Mouse (Mus musculus): ENCODE data around the gene Trak1. TPM values are rescaled to one million over a fixed set of nuclear protein-coding genes. Genes with fewer than 3 reads are reported as not detected.

The Trak1 gene
- total and polyA plus RNA-seq, 3 experiments = 8.2 to 28.6 (median 18.1) TPM

GRCm38 (mm10) chr9:121373107-121373506 lies 75.8 kb downstream of the Trak1 start:
- in situ Hi-C loops (cut with MboI; ENCODE audit: low pct_ligation_motif_present, low pct_unique_long_range_greater_than_20kb, low sequenced_read_pairs) (loop anchor here (5.0 to 10.0 kb wide), 2 partner anchors 81 to 118 kb away; no protein-coding TSS in a partner anchor), dilution Hi-C loops (cut with MboI; ENCODE audit: extremely low pct_ligation_motif_present, extremely low pct_unique_long_range_greater_than_20kb, low sequenced_read_pairs) (no loop called here)
- peaks cover 0 to 48% of the 10 kb centered on the region in 2 experiments for H3K36me3 ChIP-seq (replicated peaks in 1 of 2; ENCODE audit: control insufficient read depth in 1 of 2, insufficient read depth in 1 of 2, low read length in 1 of 2)
- H3K4me2 ChIP-seq (ENCODE audit: insufficient read depth, low read depth, poor library complexity, severe bottlenecking) = no peak overlapping the region
- DNase-seq (ENCODE audit: extremely low read depth) = no peak
- peaks cover 10 to 54% of the 10 kb centered on the region in 2 experiments for H3K4me1 ChIP-seq (ENCODE audit: control insufficient read depth in 1 of 2, insufficient read depth in 2 of 2)
- no peaks in the 10 kb centered on the region for H3K79me2 ChIP-seq (replicated peaks; ENCODE audit: control insufficient read depth, extremely low read depth, insufficient read depth, poor library complexity, severe bottlenecking)
- no peak overlapping the region for H3K9ac ChIP-seq (ENCODE audit: insufficient read depth, low read depth)
- no peak for TF ChIP-seq JUN (IDR thresholded peaks at IDR 0.05; ENCODE audit: insufficient read depth, low read depth, low read length)
- TF ChIP-seq JUND (conservative IDR thresholded peaks at IDR 0.05; ENCODE audit: low read depth, low read length) = no peak
- no peak for TF ChIP-seq MAX (IDR thresholded peaks at IDR 0.05; ENCODE audit: low read length)
- no peak for TF ChIP-seq E2F4 (IDR thresholded peaks at IDR 0.05; ENCODE audit: insufficient replicate concordance, low read depth, low read length)
- TF ChIP-seq UBTF (IDR thresholded peaks at IDR 0.05; ENCODE audit: low read depth, low read length) = no peak
- TF ChIP-seq EP300 (IDR thresholded peaks at IDR 0.05; ENCODE audit: low read length) = no peak
- TF ChIP-seq HCFC1 (IDR thresholded peaks at IDR 0.05; ENCODE audit: low read depth, low read length) = no peak
- no peak for TF ChIP-seq POLR2A (IDR thresholded peaks at IDR 0.05; ENCODE audit: low read depth, low read length)
- TF ChIP-seq KAT2A (IDR thresholded peaks at IDR 0.05; ENCODE audit: insufficient replicate concordance, low read length) = no peak
- TF ChIP-seq NELFE (IDR thresholded peaks at IDR 0.05; ENCODE audit: low read depth, low read length) = no peak
- no peak for TF ChIP-seq GABPA (IDR thresholded peaks at IDR 0.05; ENCODE audit: insufficient replicate concordance, low read depth, low read length)
- H3K27ac ChIP-seq (ENCODE audit: insufficient read depth, low read depth) = no peak overlapping the region
- no peak overlapping the region for H3K4me3 ChIP-seq (replicated peaks in 1 of 3; ENCODE audit: low read depth in 2 of 3, low read length in 2 of 3, poor library complexity in 1 of 3)
- H3K9me3 ChIP-seq (replicated peaks; ENCODE audit: low read length) = no peaks in the 10 kb centered on the region
- H3K27me3 ChIP-seq (replicated peaks) = no peaks in the 10 kb centered on the region

GRCm38 (mm10) chr9:121373512-121373911 lies 76.2 kb downstream of the Trak1 start:
- Histone ChIP-seq H3K36me3 (replicated peaks in 1 of 2; ENCODE audit: control insufficient read depth in 1 of 2, insufficient read depth in 1 of 2, low read length in 1 of 2) (peaks cover 0 to 44% of the 10 kb centered on the region in 2 experiments), H3K27me3 (replicated peaks) (no peaks in the 10 kb centered on the region), H3K27ac (ENCODE audit: insufficient read depth, low read depth) (no peak overlapping the region), H3K4me3 (replicated peaks in 1 of 3; ENCODE audit: low read depth in 2 of 3, low read length in 2 of 3, poor library complexity in 1 of 3) (no peak overlapping the region), H3K79me2 (replicated peaks; ENCODE audit: control insufficient read depth, extremely low read depth, insufficient read depth, poor library complexity, severe bottlenecking) (no peaks in the 10 kb centered on the region), H3K9me3 (replicated peaks; ENCODE audit: low read length) (no peaks in the 10 kb centered on the region), H3K4me1 (ENCODE audit: control insufficient read depth in 1 of 2, insufficient read depth in 2 of 2) (peaks cover 10 to 51% of the 10 kb centered on the region in 2 experiments), H3K9ac (ENCODE audit: insufficient read depth, low read depth) (no peak overlapping the region), H3K4me2 (ENCODE audit: insufficient read depth, low read depth, poor library complexity, severe bottlenecking) (no peak overlapping the region)
- DNase-seq (ENCODE audit: extremely low read depth) = no peak
- in situ Hi-C loops (cut with MboI; ENCODE audit: low pct_ligation_motif_present, low pct_unique_long_range_greater_than_20kb, low sequenced_read_pairs) (loop anchor here (5.0 to 10.0 kb wide), 2 partner anchors 81 to 119 kb away; no protein-coding TSS in a partner anchor), dilution Hi-C loops (cut with MboI; ENCODE audit: extremely low pct_ligation_motif_present, extremely low pct_unique_long_range_greater_than_20kb, low sequenced_read_pairs) (no loop called here)
- no peak for TF ChIP-seq POLR2A (IDR thresholded peaks at IDR 0.05; ENCODE audit: low read depth, low read length)
- no peak for TF ChIP-seq UBTF (IDR thresholded peaks at IDR 0.05; ENCODE audit: low read depth, low read length)
- TF ChIP-seq E2F4 (IDR thresholded peaks at IDR 0.05; ENCODE audit: insufficient replicate concordance, low read depth, low read length) = no peak
- no peak for TF ChIP-seq RAD21 (IDR thresholded peaks at IDR 0.05; ENCODE audit: low read depth, low read length)
- no peak for TF ChIP-seq TBP (conservative IDR thresholded peaks at IDR 0.05; ENCODE audit: low read depth, low read length)
- TF ChIP-seq ELF1 (IDR thresholded peaks at IDR 0.05; ENCODE audit: low read depth, low read length) = no peak
- no peak for TF ChIP-seq USF1 (IDR thresholded peaks at IDR 0.05; ENCODE audit: low read depth, low read length)
- no peak for TF ChIP-seq TCF12 (IDR thresholded peaks at IDR 0.05; ENCODE audit: low read depth, low read length)
